Comparison of ENCODE assay signal across 8 mouse cellular contexts in the genomic region with DNA sequence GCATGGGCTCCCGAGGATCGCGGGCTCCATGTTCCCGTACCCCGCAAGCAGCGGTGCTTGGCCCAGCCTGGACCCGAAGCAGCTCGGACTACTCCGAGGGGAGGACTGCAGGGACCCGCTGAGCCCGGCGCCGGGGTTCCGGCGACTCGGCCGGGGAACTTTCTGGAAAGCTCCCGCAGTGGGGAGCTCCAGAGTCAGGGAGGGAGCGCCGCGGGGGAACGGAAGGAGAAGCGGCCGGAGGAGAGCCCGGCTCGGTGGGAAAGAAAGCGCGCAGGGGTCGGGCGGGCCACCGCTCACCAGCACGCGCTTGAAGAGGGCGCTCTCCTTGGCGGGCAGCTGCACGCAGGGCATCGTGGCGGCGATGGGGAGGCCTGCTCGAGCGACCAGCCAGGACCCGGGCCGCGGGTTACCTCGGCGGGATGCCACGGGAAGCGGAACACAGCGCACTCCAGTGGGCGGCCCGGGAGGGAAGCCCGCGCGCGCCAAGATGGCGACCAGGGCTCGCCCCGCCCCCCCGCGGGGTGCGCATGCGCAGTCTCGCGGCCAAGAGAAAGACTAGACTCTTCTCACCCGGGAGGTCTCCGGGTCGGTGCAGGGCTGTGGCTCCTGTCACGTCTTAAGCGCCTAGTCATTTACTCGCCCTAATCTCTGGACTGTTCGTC. TPM values are rescaled to one million over a fixed set of nuclear protein-coding genes. Genes with fewer than 3 reads are reported as not detected.
DNase-seq lines count a peak whose midpoint lies in the region; ATAC-seq and TF ChIP-seq lines count a peak whose summit lies in the region.

A gene (minus strand): TSS at position 514 of the 662 bp plus-strand sequence.

- DNase-seq in 416B (ENCODE audit: low read depth) (peak; percentile 92), liver (peak; percentile 98)
- DNase-seq in heart, embryonic 10.5 days (ENCODE audit: low spot score), result peak; percentile 97
- DNase-seq in spleen, postnatal 4 days (ENCODE audit: low spot score in 2 of 2), result peak; percentile 95 to 99

- H3K4me3 ChIP-seq in bone marrow, adult 2 months (replicated peaks; ENCODE audit: control insufficient read depth, low read depth, low read length), result peak within 1 kb of the TSS; percentile 89
- H3K4me3 ChIP-seq in embryonic facial prominence, embryonic 15.5 days (replicated peaks), result peak within 1 kb of the TSS; percentile 64
- peak within 1 kb of the TSS; percentile 92 for H3K4me3 ChIP-seq in heart, embryonic 10.5 days
- H3K4me3 ChIP-seq in kidney, embryonic 15.5 days (replicated peaks), result peak within 1 kb of the TSS; percentile 90

- peak within 1 kb of the TSS; percentile 96 for H3K27ac ChIP-seq in bone marrow, adult 2 months (ENCODE audit: control insufficient read depth, insufficient read depth, low read depth, low read length, poor library complexity)
- peak within 1 kb of the TSS; percentile 99 for H3K27ac ChIP-seq in embryonic facial prominence, embryonic 15.5 days (replicated peaks)
- H3K27ac ChIP-seq in heart, embryonic 10.5 days, result peak within 1 kb of the TSS; percentile 99
- peak within 1 kb of the TSS; percentile 99 for H3K27ac ChIP-seq in kidney, embryonic 15.5 days

- H3K9ac ChIP-seq in embryonic facial prominence, embryonic 15.5 days, result peak within 1 kb of the TSS; percentile 69
- H3K9ac ChIP-seq in kidney, embryonic 15.5 days, result peak within 1 kb of the TSS; percentile 93

- no peaks in the 10 kb centered on the region for H3K9me3 ChIP-seq in embryonic facial prominence, embryonic 15.5 days (replicated peaks)
- no peaks in the 10 kb centered on the region for H3K9me3 ChIP-seq in heart, embryonic 10.5 days
- no peaks in the 10 kb centered on the region for H3K9me3 ChIP-seq in kidney, embryonic 15.5 days (replicated peaks)

- peak; percentile 88 for TF ChIP-seq POLR2A in bone marrow, adult 2 months (IDR thresholded peaks at IDR 0.05; ENCODE audit: borderline replicate concordance, control insufficient read depth, low read depth, low read length)

- under 1% methylated on average over 71 of the region's 71 CpGs for WGBS in bone marrow, adult 2 months
- WGBS in embryonic facial prominence, embryonic 15.5 days, result under 1% methylated on average over 70 of the region's 71 CpGs
- under 1% methylated on average over 71 of the region's 71 CpGs for WGBS in heart, embryonic 10.5 days
- under 1% methylated on average over 69 of the region's 71 CpGs for WGBS in kidney, embryonic 15.5 days

- H3K4me2 ChIP-seq in embryonic facial prominence, embryonic 15.5 days (replicated peaks), result peak within 1 kb of the TSS; percentile 75
- peak within 1 kb of the TSS; percentile 76 for H3K4me2 ChIP-seq in kidney, embryonic 15.5 days

- ATAC-seq in embryonic facial prominence, embryonic 15.5 days (ENCODE audit: insufficient number of reproducible peaks, low FRiP score, low TSS enrichment, low read depth), result peak; percentile 95
- peak; percentile 98 for ATAC-seq in kidney, embryonic 15.5 days (replicated peaks; ENCODE audit: low FRiP score)
- peak; percentile 81 for ATAC-seq in monocyte, adult 5-6 weeks (replicated peaks; ENCODE audit: insufficient number of reproducible peaks, low FRiP score, low TSS enrichment, poor library complexity, severe bottlenecking)

- H3K4me1 ChIP-seq in bone marrow, adult 2 months (ENCODE audit: control insufficient read depth, insufficient read depth, low read length), result no peaks in the 10 kb centered on the region; the same call in 1 of the 2 replicates
- peaks cover 12% of the 10 kb centered on the region for H3K4me1 ChIP-seq in embryonic facial prominence, embryonic 15.5 days
- peaks cover 4% of the 10 kb centered on the region for H3K4me1 ChIP-seq in heart, embryonic 10.5 days
- peaks cover 9% of the 10 kb centered on the region for H3K4me1 ChIP-seq in kidney, embryonic 15.5 days

- H3K27me3 ChIP-seq in embryonic facial prominence, embryonic 15.5 days, result no peaks in the 10 kb centered on the region
- no peaks in the 10 kb centered on the region for H3K27me3 ChIP-seq in heart, embryonic 10.5 days (ENCODE audit: insufficient read depth, poor library complexity, severe bottlenecking)
- H3K27me3 ChIP-seq in kidney, embryonic 15.5 days, result no peaks in the 10 kb centered on the region

- TF ChIP-seq CTCF in bone marrow, adult 2 months (IDR thresholded peaks at IDR 0.05; ENCODE audit: control insufficient read depth, insufficient read depth, low read length), result peak; percentile 37

- peaks cover 5% of the 10 kb centered on the region; the same call in 1 of the 2 replicates for H3K36me3 ChIP-seq in embryonic facial prominence, embryonic 15.5 days
- H3K36me3 ChIP-seq in heart, embryonic 10.5 days, result peaks cover 10% of the 10 kb centered on the region; the same call in 1 of the 2 replicates
- peaks cover 13% of the 10 kb centered on the region; the same call in 1 of the 2 replicates for H3K36me3 ChIP-seq in kidney, embryonic 15.5 days

RNA-seq across cellular contexts. Expression of the gene that starts here (rescaled TPM):
- 18.1 and 20.7 TPM in 2 replicates for polyA plus RNA-seq in bone marrow, adult 2 months (2011; ENCODE audit: insufficient read depth, insufficient read length, low replicate concordance, missing spikeins)
- polyA plus RNA-seq in embryonic facial prominence, embryonic 15.5 days (2015; fragmentation: Nextera tagmentation; extraction: Ambion mirVana), result 36.2 and 39.4 TPM in 2 replicates
- 27.1 and 30.2 TPM in 2 replicates for polyA plus RNA-seq in heart, embryonic 10.5 days (2016; fragmentation: Nextera tagmentation; extraction: Ambion mirVana)
- polyA plus RNA-seq in kidney, embryonic 15.5 days (2015; fragmentation: Nextera tagmentation; extraction: Ambion mirVana), result 46.1 and 46.8 TPM in 2 replicates
- 24.0 to 47.2 TPM (median 30.6 TPM) in 3 replicates for total RNA-seq in monocyte, adult 5-6 weeks (2017)

Comparison
In these comparisons a context has a peak if more than half of its experiments do, and no peak if none do; other contexts are left out.
1. Peak in every context shown above with its lines: DNase-seq, ATAC-seq, H3K4me3 ChIP-seq and H3K27ac ChIP-seq.